Mouse (Mus musculus): ENCODE data around the gene Zfp39. TPM values are rescaled to one million over a fixed set of nuclear protein-coding genes. Genes with fewer than 3 reads are reported as not detected.

Gene Zfp39
- polyA plus RNA-seq, 1 experiment: 1.3 TPM

- no peak for DNase-seq (ENCODE audit: low read depth in 1 of 2, low spot score in 2 of 2)
- Histone ChIP-seq H3K36me3 (ENCODE audit: control insufficient read depth, insufficient read depth, low read length) (no peaks in the 10 kb centered on the region), H3K27me3 (ENCODE audit: control insufficient read depth, insufficient read depth, low read length) (no peaks in the 10 kb centered on the region), H3K27ac (ENCODE audit: insufficient read depth, low read length) (no peak overlapping the region), H3K4me1 (ENCODE audit: control insufficient read depth, insufficient read depth, insufficient read length) (0 out of 2 replicates have a peak, but pooled peaks cover 2% of the 10 kb centered on the region), H3K4me3 (ENCODE audit: extremely low read depth, insufficient read depth, insufficient read length) (no peak overlapping the region)
- WGBS: 67% methylated on average over 1 of the region's 1 CpGs
- TF ChIP-seq CTCF (IDR thresholded peaks at IDR 0.05; ENCODE audit: extremely low read depth, insufficient read depth, insufficient read length, insufficient replicate concordance) (no peak), POLR2A (IDR thresholded peaks at IDR 0.05; ENCODE audit: low read depth, low read length) (no peak)
Observed at GRCm38 (mm10) chr11:58913776-58914175, 9.8 kb upstream of the Zfp39 start.

GRCm38 (mm10) chr11:58904838-58905237 lies 813 bp upstream of the Zfp39 start:
- H3K36me3 ChIP-seq (ENCODE audit: control insufficient read depth, insufficient read depth, low read length): peaks cover 8% of the 10 kb centered on the region
- no peak overlapping the region for H3K27ac ChIP-seq (ENCODE audit: insufficient read depth, low read length)
- H3K4me1 ChIP-seq (ENCODE audit: control insufficient read depth, insufficient read depth, insufficient read length): peaks cover 2% of the 10 kb centered on the region; the same call in 1 of the 2 replicates
- no peak overlapping the region for H3K4me3 ChIP-seq (ENCODE audit: extremely low read depth, insufficient read depth, insufficient read length)
- no peaks in the 10 kb centered on the region for H3K27me3 ChIP-seq (ENCODE audit: control insufficient read depth, insufficient read depth, low read length)
- WGBS: 71% methylated on average over 6 of the region's 6 CpGs
- peak in 1 of 2 experiments; percentile 14 for DNase-seq (ENCODE audit: low read depth in 1 of 2, low spot score in 2 of 2)
- TF ChIP-seq POLR2A (IDR thresholded peaks at IDR 0.05; ENCODE audit: low read depth, low read length) (no peak), CTCF (IDR thresholded peaks at IDR 0.05; ENCODE audit: extremely low read depth, insufficient read depth, insufficient read length, insufficient replicate concordance) (no peak)

GRCm38 (mm10) chr11:58904410-58904718 lies 339 bp upstream of the Zfp39 start:
- no peaks in the 10 kb centered on the region for H3K27me3 ChIP-seq (ENCODE audit: control insufficient read depth, insufficient read depth, low read length)
- WGBS: 2% methylated on average over 8 of the region's 8 CpGs
- H3K36me3 ChIP-seq (ENCODE audit: control insufficient read depth, insufficient read depth, low read length): peaks cover 8% of the 10 kb centered on the region
- peaks cover 2% of the 10 kb centered on the region; the same call in 1 of the 2 replicates for H3K4me1 ChIP-seq (ENCODE audit: control insufficient read depth, insufficient read depth, insufficient read length)
- peak overlapping the region; percentile 89 for H3K27ac ChIP-seq (ENCODE audit: insufficient read depth, low read length)
- no peak for DNase-seq (ENCODE audit: low read depth in 1 of 2, low spot score in 2 of 2)
- peak overlapping the region; percentile 87 for H3K4me3 ChIP-seq (ENCODE audit: extremely low read depth, insufficient read depth, insufficient read length)
- no peak for TF ChIP-seq CTCF (IDR thresholded peaks at IDR 0.05; ENCODE audit: extremely low read depth, insufficient read depth, insufficient read length, insufficient replicate concordance)
- no peak for TF ChIP-seq POLR2A (IDR thresholded peaks at IDR 0.05; ENCODE audit: low read depth, low read length)

GRCm38 (mm10) chr11:58901080-58901479 lies 2.9 kb downstream of the Zfp39 start:
- Histone ChIP-seq H3K27ac (ENCODE audit: insufficient read depth, low read length) (no peak overlapping the region), H3K4me3 (ENCODE audit: extremely low read depth, insufficient read depth, insufficient read length) (no peak overlapping the region)
- DNase-seq (ENCODE audit: low read depth in 1 of 2, low spot score in 2 of 2): no peak

GRCm38 (mm10) chr11:58897485-58897884 lies 6.5 kb downstream of the Zfp39 start:
- 98% methylated on average over 6 of the region's 6 CpGs for WGBS
- H3K4me3 ChIP-seq (ENCODE audit: extremely low read depth, insufficient read depth, insufficient read length): no peak overlapping the region
- H3K36me3 ChIP-seq (ENCODE audit: control insufficient read depth, insufficient read depth, low read length): peaks cover 36% of the 10 kb centered on the region
- H3K27ac ChIP-seq (ENCODE audit: insufficient read depth, low read length): no peak overlapping the region
- TF ChIP-seq CTCF (IDR thresholded peaks at IDR 0.05; ENCODE audit: extremely low read depth, insufficient read depth, insufficient read length, insufficient replicate concordance): no peak
- TF ChIP-seq POLR2A (IDR thresholded peaks at IDR 0.05; ENCODE audit: low read depth, low read length): no peak
- H3K27me3 ChIP-seq (ENCODE audit: control insufficient read depth, insufficient read depth, low read length): no peaks in the 10 kb centered on the region
- no peaks in the 10 kb centered on the region for H3K4me1 ChIP-seq (ENCODE audit: control insufficient read depth, insufficient read depth, insufficient read length)
- no peak for DNase-seq (ENCODE audit: low read depth in 1 of 2, low spot score in 2 of 2)

More at GRCm38 (mm10) chr11:58901080-58901479, 2.9 kb downstream of the Zfp39 start:
- Histone ChIP-seq H3K36me3 (ENCODE audit: control insufficient read depth, insufficient read depth, low read length) (peaks cover 22% of the 10 kb centered on the region), H3K4me1 (ENCODE audit: control insufficient read depth, insufficient read depth, insufficient read length) (peaks cover 2% of the 10 kb centered on the region; the same call in 1 of the 2 replicates), H3K27me3 (ENCODE audit: control insufficient read depth, insufficient read depth, low read length) (no peaks in the 10 kb centered on the region)
- TF ChIP-seq CTCF (IDR thresholded peaks at IDR 0.05; ENCODE audit: extremely low read depth, insufficient read depth, insufficient read length, insufficient replicate concordance) (no peak), POLR2A (IDR thresholded peaks at IDR 0.05; ENCODE audit: low read depth, low read length) (no peak)

GRCm38 (mm10) chr11:58894456-58894855 lies 9.6 kb downstream of the Zfp39 start:
- TF ChIP-seq POLR2A (IDR thresholded peaks at IDR 0.05; ENCODE audit: low read depth, low read length): no peak
- TF ChIP-seq CTCF (IDR thresholded peaks at IDR 0.05; ENCODE audit: extremely low read depth, insufficient read depth, insufficient read length, insufficient replicate concordance): no peak
- no peak overlapping the region for H3K4me3 ChIP-seq (ENCODE audit: extremely low read depth, insufficient read depth, insufficient read length)
- DNase-seq (ENCODE audit: low read depth in 1 of 2, low spot score in 2 of 2): no peak
- peaks cover 48% of the 10 kb centered on the region for H3K36me3 ChIP-seq (ENCODE audit: control insufficient read depth, insufficient read depth, low read length)
- 90% methylated on average over 6 of the region's 6 CpGs for WGBS
- H3K27ac ChIP-seq (ENCODE audit: insufficient read depth, low read length): no peak overlapping the region
- H3K4me1 ChIP-seq (ENCODE audit: control insufficient read depth, insufficient read depth, insufficient read length): no peaks in the 10 kb centered on the region
- H3K27me3 ChIP-seq (ENCODE audit: control insufficient read depth, insufficient read depth, low read length): no peaks in the 10 kb centered on the region

- no peak overlapping the region for H3K27ac ChIP-seq (ENCODE audit: insufficient read depth, low read length)
- 87% methylated on average over 10 of the region's 10 CpGs for WGBS
- no peak for DNase-seq (ENCODE audit: low read depth in 1 of 2, low spot score in 2 of 2)
- H3K4me3 ChIP-seq (ENCODE audit: extremely low read depth, insufficient read depth, insufficient read length): no peak overlapping the region
- no peaks in the 10 kb centered on the region for H3K4me1 ChIP-seq (ENCODE audit: control insufficient read depth, insufficient read depth, insufficient read length)
- TF ChIP-seq POLR2A (IDR thresholded peaks at IDR 0.05; ENCODE audit: low read depth, low read length): no peak
- TF ChIP-seq CTCF (IDR thresholded peaks at IDR 0.05; ENCODE audit: extremely low read depth, insufficient read depth, insufficient read length, insufficient replicate concordance): no peak
- peaks cover 30% of the 10 kb centered on the region for H3K36me3 ChIP-seq (ENCODE audit: control insufficient read depth, insufficient read depth, low read length)
- no peaks in the 10 kb centered on the region for H3K27me3 ChIP-seq (ENCODE audit: control insufficient read depth, insufficient read depth, low read length)
Observed at GRCm38 (mm10) chr11:58890511-58890910, 13.5 kb downstream of the Zfp39 start.
